Mouse (Mus musculus) myocyte (in vitro differentiated cells): Measurements from ENCODE around the gene Plxna2.
A peak's percentile ranks its signal among the peaks of the same experiment; 100 is the strongest.

Experiments used
- CEBPB ChIP-seq: IDR thresholded peaks from 2 replicates; pipeline ENCODE4 v1.6.1; 2011; ENCODE audit warnings: mild to moderate bottlenecking, moderate library complexity; ENCODE audit not compliant: poor library complexity, insufficient read depth, severe bottlenecking
- E2F4 ChIP-seq: IDR thresholded peaks from one replicate; pipeline ENCODE4 v1.6.1; 2011; ENCODE audit warnings: mild to moderate bottlenecking, control low read depth, moderate library complexity; ENCODE audit not compliant: insufficient read depth
- MAX ChIP-seq: IDR thresholded peaks from one replicate; pipeline ENCODE4 v1.6.1; 2011; ENCODE audit warnings: low read depth, mild to moderate bottlenecking, control low read depth
- MYOD1 ChIP-seq, 3 experiments: IDR thresholded peaks; one replicate each; pipeline ENCODE4 v1.6.1; 2011; ENCODE audit warnings: control low read depth in 2 of 3, low read depth in 2 of 3, mild to moderate bottlenecking in 2 of 3, moderate library complexity in 1 of 3; ENCODE audit not compliant: insufficient read length in 2 of 3, control insufficient read depth in 1 of 3
- MYOG ChIP-seq, 3 experiments: IDR thresholded peaks; one replicate each; pipeline ENCODE4 v1.6.1; 2011; ENCODE audit warnings: control low read depth in 2 of 3, low read depth in 2 of 3, mild to moderate bottlenecking in 2 of 3; ENCODE audit not compliant: insufficient read length in 2 of 3, control insufficient read depth in 1 of 3, insufficient read depth in 1 of 3
- POLR2A ChIP-seq: IDR thresholded peaks from one replicate; pipeline ENCODE4 v1.6.1; 2011; ENCODE audit warnings: low read depth, mild to moderate bottlenecking, control low read depth, moderate library complexity; ENCODE audit not compliant: insufficient read length
- POLR2AphosphoS2 ChIP-seq: IDR thresholded peaks from one replicate; pipeline ENCODE4 v1.6.1; 2011; ENCODE audit warnings: low read depth, control low read depth; ENCODE audit not compliant: insufficient read length
- REST ChIP-seq: IDR thresholded peaks from one replicate; pipeline ENCODE4 v1.6.1; 2011; ENCODE audit warnings: mild to moderate bottlenecking, control low read depth, moderate library complexity; ENCODE audit not compliant: insufficient read depth, insufficient read length
- SRF ChIP-seq: IDR thresholded peaks from one replicate; pipeline ENCODE4 v1.6.1; 2011; ENCODE audit warnings: low read depth; ENCODE audit not compliant: control insufficient read depth, insufficient read length
- TCF12 ChIP-seq: IDR thresholded peaks from one replicate; pipeline ENCODE4 v1.6.1; 2011; ENCODE audit warnings: mild to moderate bottlenecking, control low read depth; ENCODE audit not compliant: poor library complexity, insufficient read depth, severe bottlenecking
- TCF3 ChIP-seq: IDR thresholded peaks from one replicate; pipeline ENCODE4 v1.6.1; 2011; ENCODE audit warnings: low read depth, control low read depth; ENCODE audit not compliant: insufficient read length
- USF1 ChIP-seq: IDR thresholded peaks from one replicate; pipeline ENCODE4 v1.6.1; 2011; ENCODE audit warnings: low read depth, mild to moderate bottlenecking, control low read depth, moderate library complexity

DNA sequence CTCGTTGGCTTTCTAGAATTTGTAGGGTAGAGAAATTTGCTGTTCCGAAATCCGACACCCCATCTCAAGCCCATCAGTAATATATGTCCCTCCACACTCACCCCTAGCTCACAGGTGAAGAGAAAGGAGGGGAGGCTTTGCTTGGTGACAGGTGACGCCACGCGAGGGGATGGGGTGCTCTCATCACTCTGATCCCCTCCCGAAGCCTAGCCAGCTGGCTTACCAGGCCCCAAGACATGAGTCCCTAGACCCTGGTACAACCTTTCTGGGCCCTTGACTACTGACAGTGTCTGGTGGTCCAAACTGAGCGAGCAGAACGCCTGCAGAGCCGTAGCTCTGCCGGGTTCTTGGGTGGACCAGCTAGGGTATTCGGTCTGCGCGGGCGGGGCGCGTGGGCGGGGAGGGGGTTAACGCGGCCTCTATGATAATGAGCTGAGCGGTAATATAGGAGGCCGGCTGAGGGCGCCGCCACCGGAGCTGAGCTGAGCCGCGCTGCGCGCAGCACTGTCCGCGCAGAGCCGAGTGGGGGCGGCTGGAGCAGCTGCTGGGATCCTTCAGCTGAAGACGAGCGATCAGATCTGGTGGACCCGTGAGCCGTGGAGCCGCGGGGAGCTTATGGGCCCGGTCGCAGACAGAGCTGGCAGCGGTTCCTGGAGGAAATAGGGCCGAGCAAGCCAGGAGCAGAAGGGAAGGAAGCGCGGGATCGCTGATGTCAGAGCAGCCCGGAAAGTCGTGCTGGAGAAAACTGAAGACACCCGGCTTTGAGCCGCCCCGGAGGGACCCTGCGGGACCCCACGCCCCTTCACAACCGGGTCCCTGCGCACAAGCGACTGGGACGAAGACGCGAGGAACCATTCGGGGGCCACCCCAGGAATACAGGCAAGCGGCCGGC lies 1.6 kb downstream of the Plxna2 start:
- peak; percentile 23 to 83 (median 49) for TF ChIP-seq MYOG (IDR thresholded peaks at IDR 0.05; ENCODE audit: control insufficient read depth in 1 of 3, insufficient read depth in 1 of 3, insufficient read length in 2 of 3, low read depth in 2 of 3)
- peak; percentile 64 for TF ChIP-seq POLR2AphosphoS2
- TF ChIP-seq TCF12: peak; percentile 57
- TF ChIP-seq POLR2A: peak; percentile 77
- TF ChIP-seq E2F4: no peak
- no peak for TF ChIP-seq CEBPB
- no peak for TF ChIP-seq MAX
- no peak for TF ChIP-seq REST
- no peak for TF ChIP-seq USF1
- peak; percentile 63 for TF ChIP-seq TCF3
- TF ChIP-seq MYOD1 (IDR thresholded peaks at IDR 0.05; ENCODE audit: control insufficient read depth in 1 of 3, insufficient read length in 2 of 3, low read depth in 2 of 3): peak in 2 of 3 experiments; percentile 93 to 96
- TF ChIP-seq SRF: no peak
